Mouse (Mus musculus) cerebellum, adult 18-20 months (tissue): ENCODE data around the gene Pigo.
"Not testable (repeated sequence)": the region's sequence is repeated elsewhere in the genome, so short reads cannot be mapped to it uniquely, and the experiment has no call there.

ENCODE experiments used
- DNase-seq, 2 experiments: peaks; one replicate each; pipeline ENCODE4 v3.0.0; 2021

Pigo gene

GRCm38 (mm10) chr4:43000141-43000986 lies 25.3 kb downstream of the Pigo start, which contains the start of gene Vcp:
TSS of gene Vcp (minus strand) at chr4:43000507.
- peak; percentile 98 to 99 for DNase-seq

GRCm38 (mm10) chr4:42999451-43000140 lies 26.0 kb downstream of the Pigo start:
- peak; percentile 68 to 78 for DNase-seq

GRCm38 (mm10) chr4:42998022-42998421 lies 27.6 kb downstream of the Pigo start:
- no peak for DNase-seq

- DNase-seq, result no peak
Observed at GRCm38 (mm10) chr4:42988296-42988695, 37.3 kb downstream of the Pigo start.

- not testable (repeated sequence) for DNase-seq
Observed at GRCm38 (mm10) chr4:42980467-42980866, 45.2 kb downstream of the Pigo start.

GRCm38 (mm10) chr4:42978062-42978461 lies 47.6 kb downstream of the Pigo start:
- no peak for DNase-seq

- DNase-seq, result no peak
Observed at GRCm38 (mm10) chr4:42973868-42974267, 51.8 kb downstream of the Pigo start.

- DNase-seq, result no peak
Observed at GRCm38 (mm10) chr4:42972952-42973351, 52.7 kb downstream of the Pigo start.

GRCm38 (mm10) chr4:42969304-42969703 lies 56.3 kb downstream of the Pigo start, which contains the start of gene 1700022I11Rik:
TSS of gene 1700022I11Rik (plus strand) at chr4:42969604.
- DNase-seq, result no peak
